Mouse (Mus musculus): ENCODE measurements around the gene Oxt. TPM values are rescaled to one million over a fixed set of nuclear protein-coding genes. Genes with fewer than 3 reads are reported as not detected.

The Oxt gene
- total RNA-seq, 2 experiments from 2014 or later: not detected

- TF ChIP-seq CTCF (IDR thresholded peaks at IDR 0.05): no peak
- no peak overlapping the region for H3K4me3 ChIP-seq
- no peak overlapping the region for H3K27ac ChIP-seq
- intact Hi-C loops (cut with DNase I): no loop called here
- DNase-seq: no peak
Measured at GRCm38 (mm10) chr2:130583902-130584560, 8.1 kb downstream of the Oxt start.

- no peak for DNase-seq
- no peak overlapping the region for H3K27ac ChIP-seq
- H3K4me3 ChIP-seq: no peak overlapping the region
- intact Hi-C loops (cut with DNase I): no loop called here
- no peak for TF ChIP-seq CTCF (IDR thresholded peaks at IDR 0.05)
Measured at GRCm38 (mm10) chr2:130586016-130586415, 10.0 kb downstream of the Oxt start.

- no peak overlapping the region for H3K27ac ChIP-seq
- DNase-seq: no peak
- no peak overlapping the region for H3K4me3 ChIP-seq
- intact Hi-C loops (cut with DNase I): no loop called here
- TF ChIP-seq CTCF (IDR thresholded peaks at IDR 0.05): no peak
Measured at GRCm38 (mm10) chr2:130588373-130588772, 12.4 kb downstream of the Oxt start.

- H3K4me3 ChIP-seq: no peak overlapping the region
- intact Hi-C loops (cut with DNase I): no loop called here
- no peak for DNase-seq
- TF ChIP-seq CTCF (IDR thresholded peaks at IDR 0.05): no peak
- H3K27ac ChIP-seq: peak overlapping the region; percentile 38
Measured at GRCm38 (mm10) chr2:130589157-130589556, 13.2 kb downstream of the Oxt start.

GRCm38 (mm10) chr2:130589761-130590160, 13.8 kb downstream of the Oxt start:
- H3K4me3 ChIP-seq: no peak overlapping the region
- DNase-seq: no peak
- TF ChIP-seq CTCF (IDR thresholded peaks at IDR 0.05): no peak
- intact Hi-C loops (cut with DNase I): no loop called here
- peak overlapping the region; percentile 58 for H3K27ac ChIP-seq

- peak; percentile 72 for DNase-seq
- intact Hi-C loops (cut with DNase I): no loop called here
- H3K4me3 ChIP-seq: no peak overlapping the region
- no peak for TF ChIP-seq CTCF (IDR thresholded peaks at IDR 0.05)
- peak overlapping the region; percentile 25; the same call in 1 of the 2 replicates for H3K27ac ChIP-seq
Measured at GRCm38 (mm10) chr2:130591016-130591415, 15.0 kb downstream of the Oxt start.

GRCm38 (mm10) chr2:130595596-130595995, 19.6 kb downstream of the Oxt start:
- intact Hi-C loops (cut with DNase I): no loop called here
- Histone ChIP-seq H3K27ac (no peak overlapping the region), H3K4me3 (no peak overlapping the region)
- no peak for DNase-seq
- no peak for TF ChIP-seq CTCF (IDR thresholded peaks at IDR 0.05)

GRCm38 (mm10) chr2:130597601-130598010, 21.6 kb downstream of the Oxt start:
- intact Hi-C loops (cut with DNase I): no loop called here
- no peak for DNase-seq
- peak; percentile 74 for TF ChIP-seq CTCF (IDR thresholded peaks at IDR 0.05)
- Histone ChIP-seq H3K27ac (no peak overlapping the region), H3K4me3 (no peak overlapping the region)

- Histone ChIP-seq H3K4me3 (no peak overlapping the region), H3K27ac (no peak overlapping the region)
- intact Hi-C loops (cut with DNase I): no loop called here
- no peak for TF ChIP-seq CTCF (IDR thresholded peaks at IDR 0.05)
- DNase-seq: no peak
Measured at GRCm38 (mm10) chr2:130598399-130598798, 22.4 kb downstream of the Oxt start.

GRCm38 (mm10) chr2:130602195-130602594, 26.2 kb downstream of the Oxt start:
- DNase-seq: no peak
- intact Hi-C loops (cut with DNase I): no loop called here
- Histone ChIP-seq H3K4me3 (no peak overlapping the region), H3K27ac (no peak overlapping the region)
- TF ChIP-seq CTCF (IDR thresholded peaks at IDR 0.05): no peak

- intact Hi-C loops (cut with DNase I): loop anchor here (10.0 kb wide), 1 partner anchor 152 kb away; no protein-coding TSS in a partner anchor
- no peak for DNase-seq
- peak; percentile 58 for TF ChIP-seq CTCF (IDR thresholded peaks at IDR 0.05)
- Histone ChIP-seq H3K27ac (no peak overlapping the region), H3K4me3 (no peak overlapping the region)
Measured at GRCm38 (mm10) chr2:130613091-130613490, 37.1 kb downstream of the Oxt start.

GRCm38 (mm10) chr2:130618972-130619371, 43.0 kb downstream of the Oxt start:
- no peak for DNase-seq
- intact Hi-C loops (cut with DNase I): loop anchor here (10.0 kb wide), 1 partner anchor 146 kb away; no protein-coding TSS in a partner anchor

More at GRCm38 (mm10) chr2:130618972-130619371, 43.0 kb downstream of the Oxt start:
- Histone ChIP-seq H3K27ac (no peak overlapping the region), H3K4me3 (no peak overlapping the region)
- no peak for TF ChIP-seq CTCF (IDR thresholded peaks at IDR 0.05)

Small RNA genes lying within 50 kb of the gene (microRNA-seq; reads per million reads assigned to microRNA genes)
- gene Gm23876: not detected

Other genes starting within 250 kb of the Oxt start
- gene Cpxm1, start 178.6 kb upstream of the Oxt start, total RNA-seq (2021): 1 to 10 TPM; 1.0 to 1.1 TPM
- gene Gm28372, start 170.9 kb upstream of the Oxt start, total RNA-seq (2021): not detected
- gene 1700020A23Rik, start 170.9 kb upstream of the Oxt start, total RNA-seq (2021): not detected
- gene Tmem239, start 169.7 kb upstream of the Oxt start, total RNA-seq (2021): not detected
- gene Vps16, start 151.8 kb upstream of the Oxt start, total RNA-seq (2021): 10 to 100 TPM; 15.7 to 19.1 TPM
- 1 to 10 TPM; 4.5 to 5.0 TPM for gene Pced1a, start 151.5 kb upstream of the Oxt start, total RNA-seq (2021)
- gene Ptpra, start 125.9 kb upstream of the Oxt start, total RNA-seq (2021): 10 to 100 TPM; 16.0 to 23.3 TPM
- gene Mrps26, start 12.4 kb upstream of the Oxt start, total RNA-seq (2021): 10 to 100 TPM; 44.7 to 53.9 TPM
- not detected for gene Avp, start 6.4 kb downstream of the Oxt start, total RNA-seq (2021)
- 1 to 10 TPM; 6.0 to 7.5 TPM for gene Fastkd5, start 53.9 kb downstream of the Oxt start, total RNA-seq (2021)
- 1 to 10 TPM; 4.9 to 5.0 TPM for gene Ubox5, start 53.9 kb downstream of the Oxt start, total RNA-seq (2021)
- gene Lzts3, start 66.6 kb downstream of the Oxt start, total RNA-seq (2021): 1 to 10 TPM; 2.3 to 3.3 TPM
- 100 to 1,000 TPM; 104 to 127 TPM for gene Ddrgk1, start 88.5 kb downstream of the Oxt start, total RNA-seq (2021)
- gene Itpa, start 91.4 kb downstream of the Oxt start, total RNA-seq (2021): 10 to 100 TPM; 10.8 to 16.2 TPM
- under 1 TPM in 1 of 2 experiments, not detected in 1; 0.45 TPM for gene Slc4a11, start 121.3 kb downstream of the Oxt start, total RNA-seq (2021)